In genomic region chr1:82858236-82858635, GRCm38 (mm10) we compare ENCODE assay signal across 32 mouse cellular contexts. TPM values are rescaled to one million over a fixed set of nuclear protein-coding genes. Genes with fewer than 3 reads are reported as not detected.
DNase-seq lines count a peak whose midpoint lies in the region; ATAC-seq and TF ChIP-seq lines count a peak whose summit lies in the region.
"Had no signal": no experiment of that assay in that cellular context is flagged by ENCODE, and none has a peak within 500 bp of the region (broad histone marks: within the 10 kb centered on the region; RNA-seq: fewer than 3 reads in every experiment).

No protein-coding gene starts in this region.

- peaks cover 100% of the 10 kb centered on the region for H3K79me2 ChIP-seq in macrophage (ENCODE audit: inconsistent target)

- H3K27ac ChIP-seq in gastrocnemius, adult 2 months, result peak overlapping the region; percentile 38
- H3K27ac ChIP-seq in lung, postnatal 0 days (ENCODE audit: low read length), result no peak overlapping the region
- 0 out of 2 replicates have a peak overlapping the region, but pooled peaks have one; percentile 7 for H3K27ac ChIP-seq in macrophage
- H3K27ac ChIP-seq: embryonic facial prominence, embryonic 13.5 days; embryonic facial prominence, embryonic 15.5 days; forebrain, embryonic 13.5 days; forebrain, embryonic 15.5 days had no signal

- no peaks in the 10 kb centered on the region for H3K4me1 ChIP-seq in lung, postnatal 0 days (ENCODE audit: insufficient read depth, low read depth, low read length)
- H3K4me1 ChIP-seq: embryonic facial prominence, embryonic 15.5 days; forebrain, embryonic 13.5 days; forebrain, embryonic 15.5 days had no signal

- no peak for DNase-seq in gastrocnemius, adult 2 months
- DNase-seq in gastrocnemius, adult 18-20 months (ENCODE audit: low spot score), result no peak
- peak; percentile 72 for DNase-seq in lung, postnatal 0 days (ENCODE audit: low spot score)
- DNase-seq in lung, postnatal 4 days, result no peak
- DNase-seq in thymus, postnatal 4 days, result no peak
- DNase-seq: adrenal gland, adult 8-10 months; adrenal gland, postnatal 14 days; adrenal gland, postnatal 36 days; B cell, adult 2 months; cerebellum, adult 11 months; cerebellum, adult 18-20 months; cerebellum, adult 8-10 months; cerebellum, adult 9-11 months; cerebellum, postnatal 14 days; cerebellum, postnatal 36 days; embryo, embryonic 11 days; forebrain, postnatal 0 days had no signal

- intact Hi-C loops in gastrocnemius, adult 2 months (cut with DNase I), result no loop called here

- 0 out of 2 replicates have a peak, but pooled peaks cover 6% of the 10 kb centered on the region for H3K36me3 ChIP-seq in lung, postnatal 0 days (ENCODE audit: insufficient read depth, low read length)
- H3K36me3 ChIP-seq in macrophage (ENCODE audit: inconsistent target), result peaks cover 5% of the 10 kb centered on the region; the same call in 1 of the 2 replicates
- H3K36me3 ChIP-seq: embryonic facial prominence, embryonic 13.5 days; forebrain, embryonic 15.5 days had no signal

- no peak for ATAC-seq in lung, postnatal 0 days
- ATAC-seq: activated CD4-positive, CD25-positive, alpha-beta regulatory T cell, adult 4 months; CD4-positive, CD25-positive, alpha-beta regulatory T cell, adult 4 months; forebrain, embryonic 13.5 days; forebrain, embryonic 15.5 days; forebrain, postnatal 0 days; Patski had no signal

- no peak overlapping the region for H3K4me2 ChIP-seq in lung, postnatal 0 days (replicated peaks; ENCODE audit: low read depth, low read length)
- H3K4me2 ChIP-seq: embryonic facial prominence, embryonic 13.5 days; embryonic facial prominence, embryonic 15.5 days; forebrain, embryonic 13.5 days; forebrain, embryonic 15.5 days had no signal

- H3K27me3 ChIP-seq in lung, postnatal 0 days (replicated peaks; ENCODE audit: insufficient read depth, low read length), result no peaks in the 10 kb centered on the region
- H3K27me3 ChIP-seq: CH12.LX; embryonic facial prominence, embryonic 13.5 days; embryonic facial prominence, embryonic 15.5 days; forebrain, embryonic 13.5 days; forebrain, embryonic 15.5 days; Patski had no signal

- H3K9ac ChIP-seq in lung, postnatal 0 days (replicated peaks; ENCODE audit: low read depth), result no peak overlapping the region
- H3K9ac ChIP-seq: embryonic facial prominence, embryonic 13.5 days; embryonic facial prominence, embryonic 15.5 days; forebrain, embryonic 13.5 days; forebrain, embryonic 15.5 days; forebrain, postnatal 0 days had no signal

- peak; percentile 42; the same call in 1 of the 2 replicates for TF ChIP-seq EP300 in lung, postnatal 0 days (IDR thresholded peaks at IDR 0.05)

- no peak overlapping the region for H3K4me3 ChIP-seq in gastrocnemius, adult 2 months
- no peak overlapping the region for H3K4me3 ChIP-seq in lung, postnatal 0 days (ENCODE audit: low read depth, low read length)
- no peak overlapping the region for H3K4me3 ChIP-seq in macrophage (ENCODE audit: inconsistent target)
- H3K4me3 ChIP-seq: embryonic facial prominence, embryonic 13.5 days; embryonic facial prominence, embryonic 15.5 days; erythroblast, embryonic 14.5 days; forebrain, embryonic 13.5 days; forebrain, embryonic 15.5 days had no signal

- TF ChIP-seq CTCF in gastrocnemius, adult 2 months (IDR thresholded peaks at IDR 0.05), result no peak
- no peak for TF ChIP-seq CTCF in lung, postnatal 0 days (IDR thresholded peaks at IDR 0.05)

- no peaks in the 10 kb centered on the region for H3K9me3 ChIP-seq in lung, postnatal 0 days (ENCODE audit: low read length)
- H3K9me3 ChIP-seq: embryonic facial prominence, embryonic 13.5 days; embryonic facial prominence, embryonic 15.5 days; forebrain, embryonic 13.5 days; forebrain, embryonic 15.5 days; G1E had no signal

RNA-seq across cellular contexts. Expression of gene Agfg1, which starts 19.0 kb away (rescaled TPM):
- total RNA-seq in gastrocnemius, adult 2 months (2021), result 10 to 100 TPM; 24.6 to 27.7 TPM
- 10 to 100 TPM; 20.4 to 23.4 TPM for total RNA-seq in gastrocnemius, adult 18-20 months (2021)
- polyA plus RNA-seq in lung, postnatal 0 days (2015; fragmentation: Nextera tagmentation; extraction: Ambion mirVana), result 28.3 and 34.8 TPM in 2 replicates
- total RNA-seq in macrophage (2018; cell fraction: chromatin; rRNA removed), result 100 to 1,000 TPM in 4 of 26 experiments, 10 to 100 TPM in 22; 35.8 to 142 (median 48.2) TPM
- 10 to 100 TPM; 30.0 to 75.1 (median 37.3) TPM for total RNA-seq in macrophage (2018; cell fraction: cytosol; rRNA removed)
- total RNA-seq in macrophage (2018; cell fraction: nucleus; rRNA removed), result 100 to 1,000 TPM in 1 of 26 experiments, 10 to 100 TPM in 25; 33.2 to 103 (median 46.5) TPM
- 27.2 to 65.1 TPM (median 30.0 TPM) in 3 replicates for polyA plus RNA-seq in macrophage (2018)

RNA-seq across cellular contexts. Expression of gene A030005L19Rik, which starts 54.9 kb away (rescaled TPM):
- under 1 TPM in 1 of 2 experiments, not detected in 1; 0.31 TPM for total RNA-seq in gastrocnemius, adult 2 months (2021)
- total RNA-seq in gastrocnemius, adult 18-20 months (2021), result not detected
- not detected in 2 replicates for polyA plus RNA-seq in lung, postnatal 0 days (2015; fragmentation: Nextera tagmentation; extraction: Ambion mirVana)
- total RNA-seq in macrophage (2018; cell fraction: chromatin; rRNA removed), result 1 to 10 TPM in 24 of 26 experiments, not detected in 2; 1.2 to 6.2 (median 2.6) TPM
- total RNA-seq in macrophage (2018; cell fraction: cytosol; rRNA removed), result under 1 TPM in 3 of 26 experiments, not detected in 23; 0.22 to 0.32 (median 0.24) TPM
- 1 to 10 TPM in 17 of 26 experiments, under 1 TPM in 3, not detected in 6; 0.63 to 5.6 (median 2.0) TPM for total RNA-seq in macrophage (2018; cell fraction: nucleus; rRNA removed)
- polyA plus RNA-seq in macrophage (2018), result not detected in 3 replicates
- total RNA-seq: adrenal gland, adult 18-20 months; adrenal gland, postnatal 14 days; CH12.LX; common myeloid progenitor, adult 5-6 weeks; forebrain, postnatal 0 days had no signal
- polyA plus RNA-seq: embryonic facial prominence, embryonic 11.5 days; forebrain, embryonic 11.5 days; forebrain, embryonic 13.5 days; forebrain, embryonic 15.5 days; forebrain, postnatal 0 days; Patski had no signal
